Mouse (Mus musculus) CH12.LX (cell line): ENCODE measurements around the gene AL732309.1. TPM values are rescaled to one million over a fixed set of nuclear protein-coding genes. Genes with fewer than 3 reads are reported as not detected.

Experiments
- DNase-seq: peaks from one replicate; pipeline ENCODE4 v3.0.0-alpha.2; 2013; ENCODE audit errors: extremely low read depth
- H3K27ac ChIP-seq: 2 replicates; pipeline ENCODE4 v1.5.1; 2012; ENCODE audit warnings: low read depth, mild to moderate bottlenecking, control low read depth, moderate library complexity; ENCODE audit not compliant: insufficient read depth
- H3K27me3 ChIP-seq: replicated peaks from 2 replicates; pipeline ENCODE3; 2012; ENCODE audit warnings: inconsistent platforms
- H3K36me3 ChIP-seq, 2 experiments: replicated peaks in 1 of 2; 2 replicates each; pipeline versions ENCODE3 to v1.6.1; 2012; ENCODE audit warnings: inconsistent platforms in 1 of 2, low read length in 1 of 2, mild to moderate bottlenecking in 1 of 2, mixed read lengths in 1 of 2, moderate library complexity in 1 of 2; ENCODE audit not compliant: control insufficient read depth in 1 of 2, insufficient read depth in 1 of 2
- H3K4me1 ChIP-seq, 2 experiments: 2 replicates each; pipeline ENCODE4 v1.6.1; 2012; ENCODE audit warnings: inconsistent platforms in 1 of 2, moderate library complexity in 1 of 2; ENCODE audit not compliant: insufficient read depth in 2 of 2, control insufficient read depth in 1 of 2
- H3K4me2 ChIP-seq: 2 replicates; pipeline ENCODE4 v1.6.1; 2012; ENCODE audit warnings: low read depth, mild to moderate bottlenecking, control low read depth; ENCODE audit not compliant: poor library complexity, insufficient read depth, severe bottlenecking
- H3K4me3 ChIP-seq, 3 experiments: fragments of 150-350 bp in 1 of 3; sonication (generic) in 1 of 3; replicated peaks in 1 of 3; 2 replicates each; pipeline versions ENCODE3 to v1.5.1; 2011 to 2012; ENCODE audit warnings: low read depth in 2 of 3, low read length in 2 of 3, mild to moderate bottlenecking in 2 of 3, moderate library complexity in 2 of 3, control low read depth in 1 of 3, improper control_type of control experiment in 1 of 3, inconsistent platforms in 1 of 3, mixed read lengths in 1 of 3; ENCODE audit not compliant: poor library complexity in 1 of 3
- H3K79me2 ChIP-seq: replicated peaks from 2 replicates; pipeline ENCODE4 v1.6.1; 2012; ENCODE audit warnings: mild to moderate bottlenecking, moderate library complexity; ENCODE audit not compliant: control insufficient read depth, poor library complexity, insufficient read depth, severe bottlenecking; ENCODE audit errors: extremely low read depth
- H3K9ac ChIP-seq: 2 replicates; pipeline ENCODE4 v1.6.1; 2012; ENCODE audit warnings: low read depth, mild to moderate bottlenecking, control low read depth, moderate library complexity; ENCODE audit not compliant: insufficient read depth
- H3K9me3 ChIP-seq: replicated peaks from 2 replicates; pipeline ENCODE3; 2012; ENCODE audit warnings: low read length, inconsistent platforms, mixed read lengths
- BHLHE40 ChIP-seq: IDR thresholded peaks from 2 replicates; pipeline ENCODE4 v1.6.1; 2011; ENCODE audit warnings: mild to moderate bottlenecking, low read depth, low read length, improper control_type of control experiment
- CHD1 ChIP-seq: IDR thresholded peaks from 2 replicates; pipeline ENCODE4 v1.6.1; 2012; ENCODE audit warnings: low read depth, low read length, improper control_type of control experiment, inconsistent platforms
- CHD2 ChIP-seq: IDR thresholded peaks from 2 replicates; pipeline ENCODE4 v1.6.1; 2011; ENCODE audit warnings: low read length, improper control_type of control experiment
- CTCF ChIP-seq, 2 experiments: IDR thresholded peaks in 1 of 2; conservative IDR thresholded peaks in 1 of 2; 2 replicates each; pipeline ENCODE4 v1.5.1; 2011 to 2012; ENCODE audit warnings: low read depth in 2 of 2, low read length in 2 of 2, improper control_type of control experiment in 1 of 2, inconsistent platforms in 1 of 2, mild to moderate bottlenecking in 1 of 2, moderate library complexity in 1 of 2
- ELF1 ChIP-seq: IDR thresholded peaks from 2 replicates; pipeline ENCODE4 v1.6.1; 2014; ENCODE audit warnings: low read depth, mild to moderate bottlenecking, inconsistent platforms, low read length, improper control_type of control experiment
- ETS1 ChIP-seq: conservative IDR thresholded peaks from 2 replicates; pipeline ENCODE4 v1.6.1; 2012; ENCODE audit warnings: low read depth, mild to moderate bottlenecking, inconsistent platforms, low read length, improper control_type of control experiment, moderate library complexity
- GABPA ChIP-seq: IDR thresholded peaks from 2 replicates; pipeline ENCODE4 v1.6.1; 2012; ENCODE audit warnings: low read depth, low read length, improper control_type of control experiment, inconsistent platforms; ENCODE audit not compliant: insufficient replicate concordance
- HCFC1 ChIP-seq: IDR thresholded peaks from 2 replicates; pipeline ENCODE4 v1.6.1; 2012; ENCODE audit warnings: low read depth, mild to moderate bottlenecking, inconsistent platforms, low read length, improper control_type of control experiment
- IRF4 ChIP-seq: IDR thresholded peaks from 2 replicates; pipeline ENCODE4 v1.6.1; 2014; ENCODE audit warnings: low read depth, mild to moderate bottlenecking, inconsistent platforms, low read length, improper control_type of control experiment
- JUN ChIP-seq: IDR thresholded peaks from 2 replicates; pipeline ENCODE4 v1.6.1; 2011; ENCODE audit warnings: low read depth, mild to moderate bottlenecking, low read length, improper control_type of control experiment, moderate library complexity; ENCODE audit not compliant: insufficient read depth
- JUND ChIP-seq: conservative IDR thresholded peaks from 2 replicates; pipeline ENCODE4 v1.6.1; 2011; ENCODE audit warnings: low read depth, low read length, improper control_type of control experiment
- KAT2A ChIP-seq: IDR thresholded peaks from 2 replicates; pipeline ENCODE4 v1.6.1; 2012; ENCODE audit warnings: low read length, improper control_type of control experiment, inconsistent platforms; ENCODE audit not compliant: insufficient replicate concordance
- MAX ChIP-seq: IDR thresholded peaks from 2 replicates; pipeline ENCODE4 v1.6.1; 2011; ENCODE audit warnings: low read length, improper control_type of control experiment
- MAZ ChIP-seq: IDR thresholded peaks from 2 replicates; pipeline ENCODE4 v1.6.1; 2012; ENCODE audit warnings: low read depth, mild to moderate bottlenecking, inconsistent platforms, low read length, improper control_type of control experiment, moderate library complexity
- MXI1 ChIP-seq: IDR thresholded peaks from 2 replicates; pipeline ENCODE4 v1.6.1; 2011; ENCODE audit warnings: mild to moderate bottlenecking, low read depth, low read length, improper control_type of control experiment
- MYC ChIP-seq: IDR thresholded peaks from 2 replicates; pipeline ENCODE4 v1.6.1; 2011; ENCODE audit warnings: low read depth, mild to moderate bottlenecking, improper control_type of control experiment, low read length
- NELFE ChIP-seq: IDR thresholded peaks from 2 replicates; pipeline ENCODE4 v1.6.1; 2011; ENCODE audit warnings: low read depth, low read length, improper control_type of control experiment
- NRF1 ChIP-seq: IDR thresholded peaks from 2 replicates; pipeline ENCODE4 v1.6.1; 2014; ENCODE audit warnings: low read depth, mild to moderate bottlenecking, inconsistent platforms, low read length, improper control_type of control experiment, moderate library complexity
- POLR2A ChIP-seq: IDR thresholded peaks from 2 replicates; pipeline ENCODE4 v1.6.1; 2011; ENCODE audit warnings: low read depth, mild to moderate bottlenecking, improper control_type of control experiment, low read length
- POLR2AphosphoS2 ChIP-seq: IDR thresholded peaks from 2 replicates; pipeline ENCODE4 v1.6.1; 2011; ENCODE audit warnings: low read depth, low read length, improper control_type of control experiment
- RCOR1 ChIP-seq: conservative IDR thresholded peaks from 2 replicates; pipeline ENCODE4 v1.6.1; 2012; ENCODE audit warnings: low read depth, mild to moderate bottlenecking, inconsistent platforms, low read length, improper control_type of control experiment
- SMC3 ChIP-seq: IDR thresholded peaks from 2 replicates; pipeline ENCODE4 v1.6.1; 2011; ENCODE audit warnings: low read depth, low read length, improper control_type of control experiment
- TBP ChIP-seq: conservative IDR thresholded peaks from 2 replicates; pipeline ENCODE4 v1.6.1; 2011; ENCODE audit warnings: low read depth, low read length, improper control_type of control experiment
- TCF12 ChIP-seq: IDR thresholded peaks from 2 replicates; pipeline ENCODE4 v1.6.1; 2014; ENCODE audit warnings: low read depth, mild to moderate bottlenecking, inconsistent platforms, low read length, improper control_type of control experiment
- UBTF ChIP-seq: IDR thresholded peaks from 2 replicates; pipeline ENCODE4 v1.6.1; 2012; ENCODE audit warnings: low read depth, mild to moderate bottlenecking, inconsistent platforms, low read length, improper control_type of control experiment, moderate library complexity
- USF1 ChIP-seq: IDR thresholded peaks from 2 replicates; pipeline ENCODE4 v1.6.1; 2014; ENCODE audit warnings: low read depth, mild to moderate bottlenecking, inconsistent platforms, low read length, improper control_type of control experiment
- USF2 ChIP-seq: conservative IDR thresholded peaks from 2 replicates; pipeline ENCODE4 v1.6.1; 2011; ENCODE audit warnings: low read depth, low read length, improper control_type of control experiment
- ZC3H11A ChIP-seq: IDR thresholded peaks from 2 replicates; pipeline ENCODE4 v1.6.1; 2012; ENCODE audit warnings: low read depth, mild to moderate bottlenecking, inconsistent platforms, low read length, improper control_type of control experiment
- ZMIZ1 ChIP-seq: IDR thresholded peaks from 2 replicates; pipeline ENCODE4 v1.6.1; 2012; ENCODE audit warnings: low read depth, mild to moderate bottlenecking, inconsistent platforms, low read length, improper control_type of control experiment
- dilution Hi-C: fragments of 300-500 bp; cut with MboI; formaldehyde crosslinking; loops from 2 replicates; pipeline ENCODE4 v1.14.3; 2020; ENCODE audit warnings: low sequenced_read_pairs; ENCODE audit not compliant: extremely low pct_unique_long_range_greater_than_20kb, extremely low pct_ligation_motif_present
- in situ Hi-C: fragments of 300-500 bp; cut with MboI; formaldehyde crosslinking; loops from 3 replicates; pipeline ENCODE4 v1.14.3; 2019; ENCODE audit warnings: low sequenced_read_pairs, low pct_ligation_motif_present, low pct_unique_long_range_greater_than_20kb, mixed read lengths
- polyA plus RNA-seq: library from polyadenylated mRNA; unstranded; fragments of >175 nt; gene quantifications from 2 replicates; pipeline ENCODE4 v1.2.1, GENCODE M21; 2012; ENCODE audit warnings: low read depth; ENCODE audit not compliant: insufficient read length
- total RNA-seq, 2 experiments: library from RNA; depleted of rRNA; stranded (reverse); fragments of 300-350 nt in 1 of 2; fragments of >200 nt in 1 of 2; gene quantifications; 2 replicates each; pipeline ENCODE4 v1.2.3; 2012 to 2014

Gene AL732309.1
- total and polyA plus RNA-seq, 3 experiments: 4.5 to 8.9 (median 6.7) TPM

- H3K4me3 ChIP-seq: peak within 1 kb of the TSS; percentile 61 to 98 (median 83)
- TF ChIP-seq ETS1: peak; percentile 72
- no peak for TF ChIP-seq JUND
- TF ChIP-seq ELF1: peak; percentile 96
- TF ChIP-seq CHD2: no peak
- TF ChIP-seq MYC: no peak
- peak; percentile 75 for TF ChIP-seq POLR2A
- no peak for TF ChIP-seq GABPA
- TF ChIP-seq TBP: 0 out of 2 replicates have a peak, but pooled peaks have one; percentile 54
- peak; percentile 61; the same call in 1 of the 2 replicates for TF ChIP-seq TCF12
- no peak for TF ChIP-seq USF2
- no peak for TF ChIP-seq ZC3H11A
- peak; percentile 53 for TF ChIP-seq MAZ
- no peak for TF ChIP-seq USF1
- TF ChIP-seq JUN: no peak
- no peak for TF ChIP-seq MXI1
- no peak for TF ChIP-seq CTCF (conservative IDR thresholded peaks at IDR 0.05 in 1 of 2, IDR thresholded peaks at IDR 0.05 in 1 of 2; ENCODE audit: low read depth in 2 of 2, low read length in 2 of 2)
- peak; percentile 32; the same call in 1 of the 2 replicates for TF ChIP-seq BHLHE40
- TF ChIP-seq NELFE: peak; percentile 28; the same call in 1 of the 2 replicates
- TF ChIP-seq KAT2A: peak; percentile 57; the same call in 1 of the 2 replicates
- TF ChIP-seq NRF1: peak; percentile 88
- TF ChIP-seq RCOR1: no peak
- TF ChIP-seq UBTF: no peak
- TF ChIP-seq CHD1: no peak; the same call in 1 of the 2 replicates
- no peak; the same call in 1 of the 2 replicates for TF ChIP-seq ZMIZ1
- TF ChIP-seq HCFC1: peak; percentile 75
- no peak for TF ChIP-seq SMC3
- no peak for TF ChIP-seq MAX
- TF ChIP-seq POLR2AphosphoS2: no peak
- TF ChIP-seq IRF4: 0 out of 2 replicates have a peak, but pooled peaks have one; percentile 63
- TF ChIP-seq, all 38 proteins: peak for 12
- in situ Hi-C loops: no loop called here
- Histone ChIP-seq H3K9ac (peak within 1 kb of the TSS; percentile 95), H3K27me3 (no peaks in the 10 kb centered on the region), H3K4me1 (peaks cover 14 to 36% of the 10 kb centered on the region in 2 experiments), H3K36me3 (peaks cover 23 to 57% of the 10 kb centered on the region in 2 experiments), H3K4me2 (peak within 1 kb of the TSS; percentile 99), H3K9me3 (no peaks in the 10 kb centered on the region), H3K27ac (peak within 1 kb of the TSS; percentile 98), H3K79me2 (peaks cover 16% of the 10 kb centered on the region)
- dilution Hi-C loops: no loop called here
- peak; percentile 99 for DNase-seq
Observed at GRCm38 (mm10) chr2:25196172-25196954, 50.3 kb downstream of the AL732309.1 start, which contains the start of gene Tor4a. Gene Tor4a (minus strand): TSS chr2:25196886.
